Mouse (Mus musculus) kidney, adult 11 months (tissue): ENCODE data around the gene Apex2.
A peak's percentile ranks its signal among the peaks of the same experiment; 100 is the strongest.
"Not testable (repeated sequence)": the region's sequence is repeated elsewhere in the genome, so short reads cannot be mapped to it uniquely, and the experiment has no call there.

Source experiments
- DNase-seq: peaks from one replicate; pipeline ENCODE4 v3.0.0; 2022

Apex2 gene

GRCm38 (mm10) chrX:150486314-150487030, 103.2 kb downstream of the Apex2 start:
- DNase-seq = not testable (repeated sequence)

DNA sequence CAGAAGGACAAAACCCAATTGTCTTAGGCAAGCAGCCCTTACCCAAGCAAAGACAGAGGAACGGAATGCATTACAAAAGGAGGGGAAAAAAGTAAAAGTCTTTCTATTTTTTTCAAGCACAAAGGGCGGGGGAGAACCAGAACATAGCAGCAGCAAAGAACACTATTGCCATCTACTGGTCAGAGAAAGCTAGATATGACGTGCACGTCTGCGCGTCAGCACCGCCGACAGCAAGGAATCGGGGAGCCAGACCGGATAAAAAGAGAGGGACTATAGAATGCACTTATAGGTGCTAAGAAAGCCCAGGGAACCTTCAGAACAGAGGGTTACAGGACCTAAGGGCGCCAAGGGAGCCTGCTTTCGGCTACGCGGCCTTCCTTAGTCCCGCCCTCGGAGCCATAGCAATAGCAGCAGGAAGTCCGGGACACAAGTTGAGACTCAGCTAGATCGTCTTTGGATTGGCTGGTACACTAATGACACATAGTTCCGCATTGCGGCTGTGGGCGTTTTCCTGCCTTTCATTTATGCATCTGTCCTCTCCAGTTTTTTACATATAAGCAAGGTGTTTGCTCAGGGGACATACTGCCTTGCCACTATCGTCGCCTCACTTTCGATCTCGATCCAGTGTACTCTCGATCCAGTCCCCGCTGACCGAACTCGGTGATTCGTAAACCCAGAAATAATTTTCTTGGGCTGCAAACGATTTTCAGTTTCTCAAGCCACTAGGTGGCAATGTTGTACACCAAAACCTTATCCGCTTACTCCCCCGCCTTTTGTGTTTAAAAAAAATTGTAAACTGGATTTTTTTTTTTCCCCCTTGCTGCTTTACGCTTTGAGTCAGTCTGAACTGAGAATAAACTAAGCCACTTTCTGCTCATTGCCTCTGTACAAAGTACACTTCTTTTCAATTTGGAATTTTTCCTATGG, 111.6 kb downstream of the Apex2 start:
- peak; percentile 95 for DNase-seq

GRCm38 (mm10) chrX:150471416-150471815, 118.3 kb downstream of the Apex2 start:
- DNase-seq = no peak
